Mouse (Mus musculus) adrenal gland, adult 2 months (tissue): ENCODE data around the gene Abcd4. TPM values are rescaled to one million over a fixed set of nuclear protein-coding genes. Genes with fewer than 3 reads are reported as not detected.

Source experiments
- DNase-seq: peaks from one replicate; pipeline ENCODE4 v3.0.0; 2021
- polyA plus RNA-seq: library from polyadenylated mRNA; depleted of rRNA; stranded (reverse); fragments of >200 nt; gene quantifications from 2 replicates; pipeline ENCODE4 v1.2.3, GENCODE M21; 2012; rRNA removed
- total RNA-seq, 2 experiments: library from RNA; stranded (reverse); gene quantifications; 2 replicates each; pipeline ENCODE4 v1.2.3; 2021

Abcd4 gene
- total and polyA plus RNA-seq, 3 experiments = 12.1 to 30.3 (median 12.4) TPM

DNA sequence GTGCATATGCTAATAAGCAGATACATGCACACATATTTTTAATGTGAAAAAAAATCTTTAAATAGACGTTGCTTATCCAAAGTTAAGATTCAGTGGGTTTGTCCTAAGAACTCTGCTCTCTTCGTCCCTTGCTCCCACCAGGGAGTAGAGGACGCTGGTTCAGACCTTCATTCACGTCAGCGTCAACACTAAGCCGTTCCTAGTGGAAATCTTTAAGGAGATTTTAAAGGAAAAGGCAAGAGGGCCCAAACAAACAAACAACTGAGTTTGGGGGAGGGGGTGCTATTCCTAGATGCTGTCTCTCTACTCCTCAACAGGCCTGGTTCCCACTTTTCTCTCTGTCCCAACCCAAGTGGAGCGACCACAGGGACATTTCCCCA, 44.9 kb downstream of the Abcd4 start:
- no peak for DNase-seq

DNA sequence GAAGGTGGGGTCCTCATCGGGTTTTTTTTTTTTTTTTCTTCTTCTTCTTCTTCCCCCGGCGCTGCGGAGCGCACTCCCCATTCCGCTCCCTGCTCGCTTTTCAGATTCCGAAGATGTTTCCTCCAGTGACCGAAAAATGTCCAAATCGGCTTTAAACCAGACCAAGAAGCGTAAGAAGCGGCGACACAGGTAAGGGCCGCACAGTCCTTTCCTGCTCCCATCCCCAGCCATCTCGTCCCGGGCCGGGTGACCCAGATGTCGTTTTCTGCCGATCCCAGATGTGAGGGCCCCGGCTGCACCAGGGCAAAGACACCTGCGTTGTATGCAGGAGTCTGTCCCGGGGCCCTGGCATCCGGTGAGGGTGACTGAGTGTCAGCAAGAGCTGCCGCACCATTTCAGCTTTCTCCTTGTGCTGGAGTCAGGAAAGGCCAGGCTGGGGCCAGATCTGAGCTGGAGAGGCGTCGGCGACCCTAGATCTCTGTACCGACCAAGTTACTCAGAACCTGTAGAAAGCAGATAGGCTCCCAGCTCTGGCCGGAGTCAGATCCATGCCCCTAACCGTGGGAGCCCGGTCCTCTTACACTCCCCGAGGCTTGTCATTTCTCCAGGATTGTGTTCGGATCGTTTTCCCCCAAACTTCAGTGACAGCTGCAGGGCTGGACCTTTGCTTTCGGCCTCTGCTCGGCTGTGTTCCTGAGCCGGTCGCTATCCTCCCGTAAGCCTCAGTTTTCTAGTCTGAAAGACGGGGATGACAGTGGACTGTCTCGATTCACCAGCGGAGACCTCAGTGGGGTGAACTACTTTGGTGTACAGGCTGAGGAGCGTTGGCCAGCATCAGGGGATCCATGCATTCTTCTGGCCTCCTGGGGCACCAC, 45.5 kb downstream of the Abcd4 start:
- DNase-seq = peak; percentile 32

DNA sequence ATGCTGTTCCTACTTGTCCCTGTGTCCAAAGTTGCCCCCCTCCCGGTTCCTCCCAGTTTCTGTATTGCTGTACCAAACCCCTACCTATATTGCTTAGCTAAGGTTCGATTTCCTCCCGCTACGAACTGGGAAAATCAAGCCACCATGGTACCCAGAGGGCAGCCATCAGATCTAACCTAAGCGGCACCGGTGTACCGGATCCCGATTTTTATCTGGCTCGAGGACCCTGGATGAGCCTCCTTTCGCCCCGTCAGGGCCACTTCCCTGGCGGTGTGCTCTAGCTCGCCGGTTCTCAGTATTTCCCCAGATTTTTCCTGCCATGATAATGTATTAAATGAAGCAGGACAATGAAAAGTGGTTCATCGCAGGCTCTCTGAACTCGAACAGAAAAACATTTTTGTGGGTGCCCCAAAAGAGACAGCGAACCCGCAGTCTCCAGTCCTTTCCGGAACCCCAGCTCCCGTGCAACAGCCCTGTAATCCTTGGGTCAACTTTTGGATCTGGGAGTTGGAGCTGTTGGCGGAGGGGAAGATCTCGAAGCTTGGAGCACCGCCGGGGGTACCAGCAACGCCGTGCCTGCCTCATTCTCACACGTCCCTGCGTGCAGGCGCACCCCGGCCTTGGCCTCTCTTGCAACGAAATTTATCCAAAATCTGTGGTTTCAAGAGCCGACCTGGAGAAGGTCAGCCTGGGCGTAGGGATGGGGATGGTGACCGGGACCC, 46.4 kb downstream of the Abcd4 start:
- peak; percentile 25 for DNase-seq

DNA sequence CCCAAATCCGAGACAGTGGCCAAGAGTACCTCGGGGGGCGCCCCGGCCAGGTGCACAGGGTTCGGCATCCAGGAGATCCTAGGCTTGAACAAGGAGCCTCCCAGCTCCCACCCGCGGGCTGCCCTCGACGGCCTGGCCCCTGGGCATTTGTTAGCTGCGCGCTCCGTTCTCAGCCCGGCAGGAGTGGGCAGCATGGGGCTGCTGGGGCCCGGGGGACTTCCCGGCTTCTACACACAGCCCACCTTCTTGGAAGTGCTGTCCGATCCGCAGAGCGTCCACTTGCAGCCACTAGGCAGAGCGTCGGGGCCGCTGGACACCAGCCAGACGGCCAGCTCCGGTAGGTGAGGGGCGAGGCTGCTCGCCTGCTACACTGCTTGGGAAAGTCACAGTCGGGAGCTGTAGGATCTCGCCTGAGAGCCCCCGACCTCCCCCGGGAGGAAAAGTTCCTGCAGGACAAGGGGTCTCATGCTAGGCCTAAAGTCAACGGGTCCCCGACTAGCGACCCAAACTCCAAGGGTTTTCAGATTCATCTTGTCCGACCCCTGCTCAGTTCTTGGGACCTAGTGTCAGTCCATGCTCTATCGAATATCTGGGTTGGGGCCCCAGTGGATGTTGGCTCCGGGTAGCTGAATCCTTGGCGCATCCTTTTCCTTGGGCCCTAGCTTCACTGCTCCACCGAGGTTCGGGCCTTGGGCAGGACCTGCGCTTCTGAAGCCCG, 47.1 kb downstream of the Abcd4 start:
- no peak for DNase-seq

DNA sequence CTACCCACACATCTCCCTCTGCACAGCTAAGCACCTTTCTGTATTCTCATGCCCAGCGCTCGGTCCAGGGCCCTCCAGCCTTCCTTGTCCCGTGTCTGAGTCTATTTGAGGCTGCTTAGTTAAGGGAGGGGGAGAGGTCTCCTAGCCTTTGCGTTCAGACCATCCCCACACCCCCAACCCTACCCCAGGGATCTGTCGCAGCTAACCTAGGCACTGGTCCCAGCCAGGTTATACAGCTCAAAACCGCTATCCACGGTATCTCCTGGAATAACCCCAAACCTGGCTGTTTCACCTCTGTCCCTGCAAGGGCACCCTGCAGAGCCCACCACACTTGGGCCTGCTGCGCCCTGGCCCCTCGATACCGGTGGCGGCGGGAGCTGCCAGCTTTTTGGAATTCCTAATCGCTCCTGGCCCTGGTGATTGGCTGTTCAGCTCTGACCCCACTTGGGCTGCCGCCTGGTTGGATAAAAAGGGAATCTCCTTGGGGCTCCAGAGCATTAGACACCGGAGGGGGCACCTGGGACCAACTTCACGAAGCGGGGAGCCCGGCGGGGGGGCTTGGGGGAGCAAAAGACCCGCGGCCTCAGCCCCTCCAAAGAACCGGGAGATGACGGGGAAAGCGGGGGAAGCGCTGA, 47.8 kb downstream of the Abcd4 start, which contains the start of gene Vsx2:
Gene Vsx2 (plus strand): TSS at position 427 of the 635 bp plus-strand sequence.
- no peak for DNase-seq

DNA sequence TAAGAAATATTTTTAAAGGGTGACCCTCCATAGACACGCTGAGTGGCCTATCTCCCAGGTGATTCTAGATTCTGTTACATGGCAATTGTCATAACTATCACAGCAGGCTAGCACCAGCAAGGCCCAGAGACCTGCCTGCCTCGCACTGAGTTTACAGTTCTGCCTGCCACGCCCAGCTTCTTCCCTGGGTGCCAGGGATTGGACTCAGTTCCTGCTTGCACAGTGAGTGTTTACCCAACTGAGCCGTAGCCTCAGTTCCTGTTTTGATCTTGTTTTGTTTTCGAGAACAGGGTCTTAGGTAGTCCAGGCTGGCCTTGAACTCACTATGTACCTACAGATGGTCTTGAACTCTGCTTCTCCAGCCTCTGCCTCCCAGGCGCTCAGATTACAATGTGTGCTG, 49.6 kb downstream of the Abcd4 start:
- no peak for DNase-seq

DNA sequence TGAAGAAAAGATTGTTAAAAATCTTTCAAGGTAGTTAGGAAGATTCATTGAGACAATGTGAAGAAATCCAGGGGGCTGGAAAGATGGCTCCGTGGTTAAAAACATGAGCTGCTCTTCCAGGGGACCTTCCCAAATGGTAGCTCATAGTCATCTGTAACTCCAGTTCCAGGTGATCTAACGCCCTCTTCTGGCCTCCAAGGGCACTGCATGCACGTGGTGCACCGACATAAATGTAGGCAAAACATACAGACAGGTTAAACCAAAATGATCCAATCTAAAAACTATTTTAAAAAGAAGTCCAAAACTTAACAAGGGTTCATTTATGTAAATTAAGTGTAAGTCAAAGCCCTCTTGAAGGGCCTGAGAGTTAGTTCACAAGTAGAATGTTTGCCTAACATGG, 54.7 kb downstream of the Abcd4 start:
- no peak for DNase-seq

DNA sequence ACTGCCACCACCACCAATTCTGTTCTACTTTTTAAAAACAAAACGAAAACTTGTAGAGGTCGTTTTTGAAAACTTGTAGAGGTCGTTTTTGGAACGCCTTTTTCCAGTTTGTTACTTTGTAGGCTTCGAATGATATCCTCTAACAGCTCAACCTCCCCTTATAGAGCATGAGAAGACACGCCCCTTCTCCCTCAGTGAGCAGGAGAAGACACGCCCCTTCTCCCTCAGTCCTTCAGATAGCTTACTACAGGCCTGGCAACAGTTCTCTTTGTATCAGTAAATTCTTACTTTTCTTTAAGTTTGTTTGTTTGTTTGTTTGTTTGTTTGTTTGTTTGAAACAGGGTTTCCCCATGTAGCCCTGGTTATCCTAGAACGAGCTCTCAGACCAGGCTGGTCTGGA, 62.0 kb downstream of the Abcd4 start:
- no peak for DNase-seq

Other genes starting within 250 kb of the Abcd4 start
- 100 to 1,000 TPM; 124 to 126 TPM for gene Entpd5, start 208.4 kb downstream of the Abcd4 start, total RNA-seq
- gene Entpd5, start 208.4 kb downstream of the Abcd4 start, polyA plus RNA-seq = 11.9 and 14.8 TPM in 2 replicates
- 1 to 10 TPM; 2.7 to 3.4 TPM for gene Bbof1, start 208.3 kb downstream of the Abcd4 start, total RNA-seq
- gene Bbof1, start 208.3 kb downstream of the Abcd4 start, polyA plus RNA-seq = not detected in 2 replicates
- 10 to 100 TPM; 16.0 to 19.6 TPM for gene Rnf113a2, start 200.2 kb downstream of the Abcd4 start, total RNA-seq
- 0.73 and 0.86 TPM in 2 replicates for gene Rnf113a2, start 200.2 kb downstream of the Abcd4 start, polyA plus RNA-seq
- gene Aldh6a1, start 166.4 kb downstream of the Abcd4 start, total RNA-seq = 100 to 1,000 TPM; 211 to 272 TPM
- 21.7 and 22.0 TPM in 2 replicates for gene Aldh6a1, start 166.4 kb downstream of the Abcd4 start, polyA plus RNA-seq
- gene Lin52, start 166.0 kb downstream of the Abcd4 start, total RNA-seq = 10 to 100 TPM; 16.2 to 19.7 TPM
- 5.0 and 6.9 TPM in 2 replicates for gene Lin52, start 166.0 kb downstream of the Abcd4 start, polyA plus RNA-seq
- not detected for gene Vsx2, start 47.7 kb downstream of the Abcd4 start, total RNA-seq
- gene Vsx2, start 47.7 kb downstream of the Abcd4 start, polyA plus RNA-seq = not detected in 2 replicates
- gene Vrtn, start 23.6 kb upstream of the Abcd4 start, total RNA-seq = not detected
- not detected in 2 replicates for gene Vrtn, start 23.6 kb upstream of the Abcd4 start, polyA plus RNA-seq
- gene Syndig1l, start 81.4 kb upstream of the Abcd4 start, total RNA-seq = not detected
- not detected in 2 replicates for gene Syndig1l, start 81.4 kb upstream of the Abcd4 start, polyA plus RNA-seq
- 100 to 1,000 TPM in 1 of 2 experiments, 10 to 100 TPM in 1; 85.4 to 100 TPM for gene Npc2, start 155.7 kb upstream of the Abcd4 start, total RNA-seq
- gene Npc2, start 155.7 kb upstream of the Abcd4 start, polyA plus RNA-seq = 126 and 165 TPM in 2 replicates
- 10 to 100 TPM; 76.0 to 80.8 TPM for gene Isca2, start 155.8 kb upstream of the Abcd4 start, total RNA-seq
- gene Isca2, start 155.8 kb upstream of the Abcd4 start, polyA plus RNA-seq = 42.1 and 54.5 TPM in 2 replicates